Mouse (Mus musculus): Measurements from ENCODE around the gene Ccdc186. TPM values are rescaled to one million over a fixed set of nuclear protein-coding genes. Genes with fewer than 3 reads are reported as not detected.

Gene Ccdc186
- polyA plus RNA-seq, 1 experiment from 2014 or later = 22.2 TPM

DNA sequence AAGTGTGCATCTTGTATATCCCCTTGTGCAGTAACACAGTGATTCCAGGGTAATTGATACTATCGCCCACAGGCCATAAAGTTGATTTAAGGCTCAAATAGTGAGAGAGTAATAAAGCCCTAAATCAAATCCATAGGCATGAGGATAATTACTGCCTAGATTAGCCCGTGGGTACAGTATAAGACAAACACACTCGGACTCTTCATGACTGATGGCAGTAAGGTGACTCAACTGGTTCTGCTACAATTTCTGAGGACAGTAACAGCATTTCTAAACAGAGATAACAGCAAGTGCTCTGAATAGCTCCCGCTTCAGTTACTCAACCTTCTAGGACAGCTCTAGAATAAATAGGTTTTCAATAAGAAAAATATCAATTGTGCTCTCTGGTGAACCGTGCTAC is 14.9 kb downstream of the Ccdc186 start:
- no peaks in the 10 kb centered on the region for H3K4me1 ChIP-seq (ENCODE audit: control insufficient read depth, insufficient read depth, low read length)
- WGBS = 92% methylated on average over 5 of the region's 5 CpGs
- ATAC-seq = no peak

DNA sequence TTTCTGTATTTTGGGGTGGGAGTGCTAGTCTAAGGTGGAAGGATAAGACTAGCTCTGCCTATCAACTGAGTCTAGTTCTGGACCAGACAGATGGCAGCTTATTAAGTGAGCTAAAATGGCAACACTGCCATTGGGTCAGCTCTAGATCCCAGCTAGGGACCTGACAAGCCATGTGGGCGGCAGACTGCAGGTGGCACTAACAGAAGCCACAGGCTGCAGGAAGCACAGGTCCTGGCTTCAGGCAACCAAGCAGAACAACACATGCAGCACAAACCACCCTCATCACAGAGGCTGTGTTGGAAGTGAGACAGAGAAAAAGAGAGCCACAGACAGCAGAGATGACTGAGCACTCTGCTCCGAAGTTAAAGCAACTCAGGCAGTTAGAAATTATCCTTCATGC is 16.6 kb downstream of the Ccdc186 start:
- WGBS = 96% methylated on average over 2 of the region's 2 CpGs

More for the DNA sequence above, 14.9 kb downstream of the Ccdc186 start:
- Histone ChIP-seq H3K4me2 (ENCODE audit: low read length) (no peak overlapping the region), H3K4me3 (ENCODE audit: low read depth, low read length) (no peak overlapping the region), H3K9ac (ENCODE audit: low read depth, low read length) (no peak overlapping the region), H3K27ac (ENCODE audit: low read length) (no peak overlapping the region), H3K27me3 (ENCODE audit: control insufficient read depth, insufficient read depth, low read depth, low read length) (no peaks in the 10 kb centered on the region), H3K36me3 (ENCODE audit: control insufficient read depth, insufficient read depth, low read length) (peaks cover 17% of the 10 kb centered on the region), H3K9me3 (replicated peaks; ENCODE audit: control insufficient read depth, low read length, poor library complexity, severe bottlenecking) (no peaks in the 10 kb centered on the region)

DNA sequence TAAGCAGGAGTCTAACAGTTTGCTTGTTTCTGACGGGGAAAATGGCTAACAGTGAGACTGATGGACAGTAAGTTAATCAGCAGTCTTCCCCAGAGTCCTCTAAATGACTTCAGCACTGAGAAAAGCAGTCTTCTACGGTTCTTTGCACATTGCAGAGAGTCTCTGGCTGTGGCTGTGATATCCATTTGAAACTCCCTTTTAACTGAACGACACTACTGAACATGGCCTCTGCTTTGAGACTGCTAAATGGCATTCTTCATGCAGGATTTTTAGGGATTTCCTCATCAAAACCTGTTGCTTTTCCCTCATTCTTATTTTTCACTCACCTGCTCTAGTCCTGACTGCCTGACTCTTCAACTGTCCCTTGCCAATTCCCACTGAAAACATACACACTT is 19.6 kb downstream of the Ccdc186 start:
- 81% methylated on average over 3 of the region's 3 CpGs for WGBS
- H3K4me3 ChIP-seq (ENCODE audit: low read depth, low read length) = no peak overlapping the region
- H3K9ac ChIP-seq (ENCODE audit: low read depth, low read length) = no peak overlapping the region
- H3K27ac ChIP-seq (ENCODE audit: low read length) = no peak overlapping the region
- no peak for ATAC-seq
- H3K4me1 ChIP-seq (ENCODE audit: control insufficient read depth, insufficient read depth, low read length) = no peaks in the 10 kb centered on the region
- no peaks in the 10 kb centered on the region for H3K9me3 ChIP-seq (replicated peaks; ENCODE audit: control insufficient read depth, low read length, poor library complexity, severe bottlenecking)
- H3K36me3 ChIP-seq (ENCODE audit: control insufficient read depth, insufficient read depth, low read length) = peaks cover 37% of the 10 kb centered on the region
- no peak overlapping the region for H3K4me2 ChIP-seq (ENCODE audit: low read length)
- H3K27me3 ChIP-seq (ENCODE audit: control insufficient read depth, insufficient read depth, low read depth, low read length) = no peaks in the 10 kb centered on the region

More for the DNA sequence above, 16.6 kb downstream of the Ccdc186 start:
- no peak overlapping the region for H3K27ac ChIP-seq (ENCODE audit: low read length)
- ATAC-seq = no peak
- H3K36me3 ChIP-seq (ENCODE audit: control insufficient read depth, insufficient read depth, low read length) = peaks cover 32% of the 10 kb centered on the region
- H3K9ac ChIP-seq (ENCODE audit: low read depth, low read length) = no peak overlapping the region
- no peak overlapping the region for H3K4me2 ChIP-seq (ENCODE audit: low read length)
- H3K4me1 ChIP-seq (ENCODE audit: control insufficient read depth, insufficient read depth, low read length) = no peaks in the 10 kb centered on the region
- H3K27me3 ChIP-seq (ENCODE audit: control insufficient read depth, insufficient read depth, low read depth, low read length) = no peaks in the 10 kb centered on the region
- H3K9me3 ChIP-seq (replicated peaks; ENCODE audit: control insufficient read depth, low read length, poor library complexity, severe bottlenecking) = no peaks in the 10 kb centered on the region
- no peak overlapping the region for H3K4me3 ChIP-seq (ENCODE audit: low read depth, low read length)

DNA sequence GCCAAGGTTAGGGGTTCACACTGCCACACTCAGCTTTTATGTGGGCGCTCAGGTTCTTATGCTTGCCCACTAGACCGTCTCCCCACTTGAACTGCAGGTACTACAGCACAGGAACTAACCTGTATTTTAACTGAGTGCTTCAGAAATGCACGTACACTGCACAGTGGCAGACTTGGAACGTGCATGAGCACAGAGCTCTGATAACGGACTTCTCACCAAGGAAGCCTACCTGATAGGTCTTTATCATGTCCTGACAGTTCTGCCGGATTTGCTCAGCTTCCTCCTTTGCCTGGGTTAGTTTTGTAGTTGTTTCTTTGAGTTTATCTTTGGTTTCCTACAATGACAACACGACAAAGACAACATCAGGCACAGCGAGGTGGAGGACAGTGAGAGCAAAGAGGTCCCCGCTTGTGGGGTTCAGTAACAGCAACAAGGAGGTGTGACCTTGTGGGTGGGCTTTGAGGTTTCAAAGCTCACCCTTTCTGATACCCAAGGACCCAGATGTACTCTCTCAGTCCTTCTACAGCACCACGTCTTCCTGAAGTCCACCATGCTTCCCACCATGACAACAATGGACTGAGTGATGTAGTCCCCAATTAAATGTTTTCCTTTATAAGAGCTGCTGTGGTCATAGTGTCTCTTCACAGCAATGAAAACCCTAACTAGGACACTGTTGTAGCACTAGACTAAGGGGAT is 20.2 kb downstream of the Ccdc186 start:
- H3K9me3 ChIP-seq (replicated peaks; ENCODE audit: control insufficient read depth, low read length, poor library complexity, severe bottlenecking) = no peaks in the 10 kb centered on the region
- H3K4me3 ChIP-seq (ENCODE audit: low read depth, low read length) = no peak overlapping the region
- H3K4me2 ChIP-seq (ENCODE audit: low read length) = no peak overlapping the region
- H3K27me3 ChIP-seq (ENCODE audit: control insufficient read depth, insufficient read depth, low read depth, low read length) = no peaks in the 10 kb centered on the region
- no peak overlapping the region for H3K9ac ChIP-seq (ENCODE audit: low read depth, low read length)
- ATAC-seq = no peak
- H3K27ac ChIP-seq (ENCODE audit: low read length) = no peak overlapping the region
- no peaks in the 10 kb centered on the region for H3K4me1 ChIP-seq (ENCODE audit: control insufficient read depth, insufficient read depth, low read length)
- H3K36me3 ChIP-seq (ENCODE audit: control insufficient read depth, insufficient read depth, low read length) = peaks cover 33% of the 10 kb centered on the region
- WGBS = 93% methylated on average over 10 of the region's 10 CpGs

DNA sequence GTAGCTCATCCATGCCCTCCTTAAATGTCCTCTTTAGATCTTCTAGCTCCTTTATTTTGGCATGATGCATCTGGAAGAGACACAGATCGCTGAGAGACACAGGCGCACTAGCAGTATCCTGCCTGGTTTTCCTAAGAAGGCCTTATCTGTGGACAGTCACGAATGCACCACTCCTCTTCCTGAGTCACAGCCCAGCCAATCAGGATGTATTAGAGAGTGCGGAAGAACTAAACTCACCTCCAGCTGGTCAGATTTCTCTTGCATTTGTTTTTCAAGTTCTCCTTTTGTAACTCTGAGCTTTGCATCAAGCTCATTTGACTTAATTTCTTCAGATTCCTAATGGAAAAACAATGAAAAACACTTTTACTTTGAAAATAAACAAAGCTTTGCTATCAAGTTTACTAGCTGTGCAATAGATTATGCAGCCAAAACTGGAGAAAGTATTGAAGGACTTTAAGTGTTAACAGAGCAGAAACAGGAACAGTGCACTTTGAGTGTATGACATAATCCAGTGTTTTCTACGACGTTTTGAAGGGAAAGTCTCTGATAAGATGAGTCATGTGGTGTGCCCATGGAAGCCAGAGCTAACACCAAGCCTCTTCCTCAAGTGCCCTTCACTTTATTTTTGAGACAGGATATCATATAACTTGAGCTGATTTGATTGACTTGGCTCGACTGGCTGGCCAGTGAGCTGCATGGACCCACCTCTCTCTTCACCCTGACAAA is 20.9 kb downstream of the Ccdc186 start:
- WGBS = 93% methylated on average over 7 of the region's 7 CpGs
- no peak overlapping the region for H3K4me2 ChIP-seq (ENCODE audit: low read length)
- H3K27ac ChIP-seq (ENCODE audit: low read length) = no peak overlapping the region
- H3K36me3 ChIP-seq (ENCODE audit: control insufficient read depth, insufficient read depth, low read length) = peaks cover 37% of the 10 kb centered on the region
- H3K4me1 ChIP-seq (ENCODE audit: control insufficient read depth, insufficient read depth, low read length) = no peaks in the 10 kb centered on the region
- H3K4me3 ChIP-seq (ENCODE audit: low read depth, low read length) = no peak overlapping the region
- no peak overlapping the region for H3K9ac ChIP-seq (ENCODE audit: low read depth, low read length)
- H3K27me3 ChIP-seq (ENCODE audit: control insufficient read depth, insufficient read depth, low read depth, low read length) = no peaks in the 10 kb centered on the region
- no peak for ATAC-seq
- no peaks in the 10 kb centered on the region for H3K9me3 ChIP-seq (replicated peaks; ENCODE audit: control insufficient read depth, low read length, poor library complexity, severe bottlenecking)

DNA sequence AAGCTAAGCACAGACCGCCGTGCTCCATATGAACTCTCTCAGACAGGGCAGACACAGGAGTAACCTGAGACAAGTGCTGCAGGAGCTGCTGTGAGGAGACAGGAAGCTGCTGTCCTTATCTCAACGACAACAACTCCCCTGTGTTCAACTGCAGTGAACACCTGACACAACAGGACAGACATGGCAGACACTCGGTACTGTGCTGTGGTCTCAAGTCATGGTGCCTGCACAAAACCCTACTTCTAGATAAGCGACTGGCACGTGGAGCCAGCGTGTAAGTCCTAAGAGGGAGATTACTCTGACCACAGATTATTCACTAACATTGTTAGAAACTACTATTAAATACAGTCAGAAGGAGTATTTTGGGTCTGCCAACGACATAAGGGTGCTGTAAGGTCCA is 21.8 kb downstream of the Ccdc186 start:
- H3K9ac ChIP-seq (ENCODE audit: low read depth, low read length) = no peak overlapping the region
- H3K4me2 ChIP-seq (ENCODE audit: low read length) = no peak overlapping the region
- H3K27ac ChIP-seq (ENCODE audit: low read length) = no peak overlapping the region
- 92% methylated on average over 8 of the region's 8 CpGs for WGBS
- no peak overlapping the region for H3K4me3 ChIP-seq (ENCODE audit: low read depth, low read length)
- H3K9me3 ChIP-seq (replicated peaks; ENCODE audit: control insufficient read depth, low read length, poor library complexity, severe bottlenecking) = no peaks in the 10 kb centered on the region
- no peaks in the 10 kb centered on the region for H3K27me3 ChIP-seq (ENCODE audit: control insufficient read depth, insufficient read depth, low read depth, low read length)
- no peaks in the 10 kb centered on the region for H3K4me1 ChIP-seq (ENCODE audit: control insufficient read depth, insufficient read depth, low read length)
- peaks cover 39% of the 10 kb centered on the region for H3K36me3 ChIP-seq (ENCODE audit: control insufficient read depth, insufficient read depth, low read length)
- ATAC-seq = no peak

DNA sequence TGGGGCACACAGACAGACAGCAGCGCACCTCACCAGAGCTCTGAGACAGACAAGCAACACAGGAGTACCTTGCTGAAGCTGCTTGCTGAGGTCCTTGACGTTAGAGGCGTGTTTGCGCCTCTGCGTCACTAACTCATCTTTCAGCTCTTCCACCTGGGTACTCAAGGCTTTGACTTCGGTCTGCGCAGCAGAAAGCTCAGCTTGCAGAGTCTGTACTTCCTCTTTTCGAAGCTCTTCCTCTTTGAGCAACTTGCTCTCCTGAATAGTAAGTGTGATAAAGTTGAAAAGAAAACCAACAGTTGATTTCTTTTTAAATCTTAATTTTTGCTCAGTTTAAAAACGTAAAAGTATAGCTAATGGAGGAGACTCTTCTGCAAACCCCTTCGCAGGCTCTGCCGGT is 24.6 kb downstream of the Ccdc186 start:
- no peak overlapping the region for H3K4me3 ChIP-seq (ENCODE audit: low read depth, low read length)
- H3K9ac ChIP-seq (ENCODE audit: low read depth, low read length) = no peak overlapping the region
- no peaks in the 10 kb centered on the region for H3K9me3 ChIP-seq (replicated peaks; ENCODE audit: control insufficient read depth, low read length, poor library complexity, severe bottlenecking)
- WGBS = 96% methylated on average over 11 of the region's 11 CpGs
- H3K27ac ChIP-seq (ENCODE audit: low read length) = no peak overlapping the region
- no peaks in the 10 kb centered on the region for H3K4me1 ChIP-seq (ENCODE audit: control insufficient read depth, insufficient read depth, low read length)
- no peak for ATAC-seq
- H3K27me3 ChIP-seq (ENCODE audit: control insufficient read depth, insufficient read depth, low read depth, low read length) = no peaks in the 10 kb centered on the region
- H3K36me3 ChIP-seq (ENCODE audit: control insufficient read depth, insufficient read depth, low read length) = peaks cover 51% of the 10 kb centered on the region
- no peak overlapping the region for H3K4me2 ChIP-seq (ENCODE audit: low read length)

DNA sequence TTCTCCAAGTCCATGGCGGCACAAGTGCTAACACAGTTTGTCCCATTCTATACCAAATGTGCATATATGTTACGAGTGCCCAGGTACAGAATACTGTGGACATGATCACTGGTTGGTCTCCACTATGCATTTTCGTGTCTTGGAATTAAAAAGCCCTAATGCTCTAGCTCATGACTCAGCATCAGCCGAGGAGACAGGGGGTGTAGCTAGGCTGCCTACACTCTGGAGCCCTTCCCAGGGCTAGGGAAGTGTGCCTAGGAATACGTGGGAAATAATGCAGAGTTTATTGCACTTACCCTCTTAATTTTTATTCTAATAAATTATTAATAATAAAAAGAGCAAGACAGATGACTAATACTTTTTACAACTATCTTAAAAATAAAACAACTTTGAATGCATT is 33.0 kb downstream of the Ccdc186 start:
- Histone ChIP-seq H3K27ac (ENCODE audit: low read length) (no peak overlapping the region), H3K9ac (ENCODE audit: low read depth, low read length) (no peak overlapping the region), H3K9me3 (replicated peaks; ENCODE audit: control insufficient read depth, low read length, poor library complexity, severe bottlenecking) (no peaks in the 10 kb centered on the region), H3K36me3 (ENCODE audit: control insufficient read depth, insufficient read depth, low read length) (peaks cover 26% of the 10 kb centered on the region), H3K4me3 (ENCODE audit: low read depth, low read length) (no peak overlapping the region), H3K27me3 (ENCODE audit: control insufficient read depth, insufficient read depth, low read depth, low read length) (no peaks in the 10 kb centered on the region), H3K4me1 (ENCODE audit: control insufficient read depth, insufficient read depth, low read length) (no peaks in the 10 kb centered on the region), H3K4me2 (ENCODE audit: low read length) (no peak overlapping the region)
- ATAC-seq = no peak
- 90% methylated on average over 5 of the region's 5 CpGs for WGBS

DNA sequence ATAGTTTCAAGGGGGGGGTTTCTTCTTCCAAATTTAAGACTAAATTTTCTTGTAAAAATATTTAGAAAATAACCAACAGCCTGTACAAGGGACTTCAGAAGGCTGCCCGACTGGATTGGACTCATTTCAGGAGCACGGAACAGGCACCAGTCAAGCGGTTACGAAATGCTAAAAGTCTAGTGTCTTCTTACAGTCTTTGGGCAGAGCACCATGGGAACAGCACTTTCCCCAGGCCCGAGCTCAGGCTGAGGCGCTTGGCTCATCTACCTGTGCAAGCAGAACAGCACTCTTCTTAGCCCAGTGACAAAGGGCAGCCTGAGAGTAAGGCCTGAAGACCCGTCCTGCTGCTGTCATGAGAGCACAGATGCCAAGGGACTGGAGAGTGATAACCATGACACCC is 34.1 kb downstream of the Ccdc186 start:
- no peak overlapping the region for H3K9ac ChIP-seq (ENCODE audit: low read depth, low read length)
- H3K4me1 ChIP-seq (ENCODE audit: control insufficient read depth, insufficient read depth, low read length) = no peaks in the 10 kb centered on the region
- no peak overlapping the region for H3K4me2 ChIP-seq (ENCODE audit: low read length)
- H3K27me3 ChIP-seq (ENCODE audit: control insufficient read depth, insufficient read depth, low read depth, low read length) = no peaks in the 10 kb centered on the region
- 88% methylated on average over 7 of the region's 7 CpGs for WGBS
- no peak overlapping the region for H3K27ac ChIP-seq (ENCODE audit: low read length)
- ATAC-seq = no peak
- no peaks in the 10 kb centered on the region for H3K9me3 ChIP-seq (replicated peaks; ENCODE audit: control insufficient read depth, low read length, poor library complexity, severe bottlenecking)
- H3K36me3 ChIP-seq (ENCODE audit: control insufficient read depth, insufficient read depth, low read length) = peaks cover 18% of the 10 kb centered on the region
- no peak overlapping the region for H3K4me3 ChIP-seq (ENCODE audit: low read depth, low read length)
